Mouse (Mus musculus): ENCODE data around the gene Trip6. TPM values are rescaled to one million over a fixed set of nuclear protein-coding genes. Genes with fewer than 3 reads are reported as not detected.

Trip6 gene
- polyA plus RNA-seq, 1 experiment from 2014 or later: 107 TPM

DNA sequence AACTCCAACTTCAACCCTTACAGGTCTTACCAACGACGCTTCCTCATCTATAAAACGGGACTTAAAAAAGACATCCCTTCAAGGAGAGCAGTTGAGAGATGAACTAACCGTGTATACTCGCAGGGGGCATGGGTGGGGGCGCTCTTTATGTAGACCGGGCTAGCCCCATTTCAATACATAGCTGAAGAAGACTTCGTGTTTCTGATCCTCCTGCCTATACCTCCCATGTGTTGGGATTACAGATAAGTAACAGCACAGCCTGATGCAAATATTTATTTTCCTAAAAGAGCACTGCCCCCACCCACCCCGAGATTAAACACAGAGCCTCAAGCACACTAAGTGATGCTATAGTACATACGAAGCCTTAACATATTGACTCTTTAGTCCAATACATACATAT lies 20.1 kb upstream of the Trip6 start:
- Histone ChIP-seq H3K4me3 (peak overlapping the region; percentile 65; the same call in 1 of the 2 replicates), H3K9me3 (no peaks in the 10 kb centered on the region), H3K4me2 (replicated peaks) (peak overlapping the region; percentile 87), H3K9ac (no peak overlapping the region), H3K27me3 (no peaks in the 10 kb centered on the region), H3K36me3 (0 out of 2 replicates have a peak, but pooled peaks cover 6% of the 10 kb centered on the region), H3K27ac (no peak overlapping the region), H3K4me1 (peaks cover 22% of the 10 kb centered on the region)
- 59% methylated on average over 10 of the region's 10 CpGs for WGBS
- no peak for ATAC-seq (ENCODE audit: low FRiP score, low read depth)

GRCm38 (mm10) chr5:137333512-137334174 lies 19.4 kb upstream of the Trip6 start, which contains the start of gene Slc12a9:
Gene Slc12a9 (minus strand): TSS chr5:137333597.
- Histone ChIP-seq H3K4me2 (replicated peaks) (peak within 1 kb of the TSS; percentile 87), H3K36me3 (0 out of 2 replicates have a peak, but pooled peaks cover 6% of the 10 kb centered on the region), H3K4me1 (peaks cover 16% of the 10 kb centered on the region), H3K9me3 (no peaks in the 10 kb centered on the region), H3K27me3 (no peaks in the 10 kb centered on the region), H3K9ac (peak within 1 kb of the TSS; percentile 78), H3K27ac (no peak within 1 kb of the TSS), H3K4me3 (peak within 1 kb of the TSS; percentile 65)
- under 1% methylated on average over 44 of the region's 44 CpGs for WGBS
- peak; percentile 93 for ATAC-seq (ENCODE audit: low FRiP score, low read depth)

- ATAC-seq (ENCODE audit: low FRiP score, low read depth): no peak
- Histone ChIP-seq H3K9ac (peak overlapping the region; percentile 78), H3K27ac (no peak overlapping the region), H3K27me3 (no peaks in the 10 kb centered on the region), H3K4me2 (replicated peaks) (peak overlapping the region; percentile 87), H3K4me3 (peak overlapping the region; percentile 65), H3K9me3 (no peaks in the 10 kb centered on the region), H3K36me3 (peaks cover 13% of the 10 kb centered on the region; the same call in 1 of the 2 replicates), H3K4me1 (peaks cover 15% of the 10 kb centered on the region)
- 15% methylated on average over 15 of the region's 15 CpGs for WGBS
These were observed 18.8 kb upstream of the Trip6 start for GRCm38 (mm10) chr5:137332857-137333511.

DNA sequence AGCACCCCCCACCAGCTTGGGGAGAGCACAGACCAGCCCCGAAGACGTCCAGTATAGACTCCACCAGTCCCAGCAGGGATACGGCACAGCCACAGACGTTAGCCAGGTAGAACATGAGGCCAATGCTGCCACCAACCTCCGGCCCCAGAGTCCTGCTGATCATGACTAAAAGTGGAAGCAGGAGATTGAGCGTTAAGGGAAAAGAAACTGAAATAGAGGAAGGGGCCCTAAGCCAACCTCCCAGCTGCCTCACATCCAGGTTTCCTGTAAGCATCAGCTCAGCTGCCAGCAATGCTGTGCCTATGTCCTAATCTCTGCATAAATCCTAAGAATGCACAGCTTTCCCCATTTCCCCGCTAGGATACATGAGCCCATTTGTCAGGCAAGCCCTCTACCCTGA lies 16.7 kb upstream of the Trip6 start:
- H3K4me2 ChIP-seq (replicated peaks): no peak overlapping the region
- no peak for ATAC-seq (ENCODE audit: low FRiP score, low read depth)
- H3K27me3 ChIP-seq: no peaks in the 10 kb centered on the region
- no peaks in the 10 kb centered on the region for H3K9me3 ChIP-seq
- H3K4me3 ChIP-seq: no peak overlapping the region
- peaks cover 11% of the 10 kb centered on the region for H3K4me1 ChIP-seq
- 86% methylated on average over 7 of the region's 7 CpGs for WGBS
- H3K27ac ChIP-seq: no peak overlapping the region
- H3K9ac ChIP-seq: no peak overlapping the region
- H3K36me3 ChIP-seq: peaks cover 27% of the 10 kb centered on the region

DNA sequence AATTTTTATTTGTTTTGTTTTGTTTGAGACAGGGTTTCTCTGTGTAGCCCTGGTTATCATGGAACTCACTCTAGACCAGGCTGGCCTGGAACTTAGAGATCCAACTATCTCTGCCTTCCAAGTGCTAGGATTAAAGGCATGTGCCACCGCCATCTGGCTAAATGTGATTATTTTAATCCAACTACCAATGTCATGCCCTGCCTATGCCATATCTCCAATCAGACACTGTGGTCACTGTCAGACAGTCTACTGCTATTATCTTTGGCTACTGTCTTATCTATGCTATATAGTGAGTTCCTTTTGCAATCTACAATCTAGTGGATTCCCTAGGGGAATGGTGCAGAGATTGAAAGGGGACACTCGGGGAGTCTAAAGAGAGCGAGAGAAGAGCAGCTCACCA lies 6.8 kb upstream of the Trip6 start:
- 0 out of 2 replicates have a peak, but pooled peaks cover under 1% of the 10 kb centered on the region for H3K4me1 ChIP-seq
- H3K9ac ChIP-seq: no peak overlapping the region
- H3K36me3 ChIP-seq: peaks cover 82% of the 10 kb centered on the region
- H3K27me3 ChIP-seq: no peaks in the 10 kb centered on the region
- no peak overlapping the region for H3K27ac ChIP-seq
- H3K9me3 ChIP-seq: no peaks in the 10 kb centered on the region
- H3K4me3 ChIP-seq: no peak overlapping the region
- H3K4me2 ChIP-seq (replicated peaks): no peak overlapping the region
- ATAC-seq (ENCODE audit: low FRiP score, low read depth): no peak
- WGBS: 92% methylated on average over 3 of the region's 3 CpGs

DNA sequence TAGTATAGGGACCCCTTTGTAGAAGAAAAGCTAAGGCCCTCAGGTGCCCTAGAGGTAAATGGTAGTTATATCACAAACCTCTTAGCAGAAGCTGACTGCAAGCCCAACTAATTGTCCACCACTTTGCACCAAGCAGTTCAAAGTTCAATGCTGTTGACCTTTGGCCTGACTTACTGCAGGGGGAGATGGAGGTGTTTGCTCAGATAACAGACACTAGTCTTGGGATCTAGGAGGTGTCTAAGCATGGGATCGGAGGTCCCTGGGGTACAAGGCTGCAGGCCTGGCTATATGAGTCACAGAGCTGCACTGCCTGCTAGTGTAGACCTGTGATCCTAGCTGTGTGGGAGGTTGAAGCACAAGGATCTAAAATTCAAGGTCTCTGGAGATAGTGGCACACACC lies 4.4 kb upstream of the Trip6 start:
- peaks cover 18% of the 10 kb centered on the region for H3K4me1 ChIP-seq
- H3K4me3 ChIP-seq: no peak overlapping the region
- H3K4me2 ChIP-seq (replicated peaks): no peak overlapping the region
- no peaks in the 10 kb centered on the region for H3K9me3 ChIP-seq
- no peak overlapping the region for H3K27ac ChIP-seq
- H3K9ac ChIP-seq: no peak overlapping the region
- ATAC-seq (ENCODE audit: low FRiP score, low read depth): no peak
- WGBS: 89% methylated on average over 1 of the region's 1 CpGs
- no peaks in the 10 kb centered on the region for H3K27me3 ChIP-seq
- H3K36me3 ChIP-seq: peaks cover 64% of the 10 kb centered on the region

GRCm38 (mm10) chr5:137317361-137317760 lies 3.2 kb upstream of the Trip6 start:
- Histone ChIP-seq H3K9ac (no peak overlapping the region), H3K36me3 (peaks cover 57% of the 10 kb centered on the region), H3K27me3 (no peaks in the 10 kb centered on the region), H3K27ac (no peak overlapping the region), H3K9me3 (no peaks in the 10 kb centered on the region), H3K4me2 (replicated peaks) (no peak overlapping the region), H3K4me3 (no peak overlapping the region), H3K4me1 (peaks cover 27% of the 10 kb centered on the region)
- 90% methylated on average over 8 of the region's 8 CpGs for WGBS
- ATAC-seq (ENCODE audit: low FRiP score, low read depth): no peak

DNA sequence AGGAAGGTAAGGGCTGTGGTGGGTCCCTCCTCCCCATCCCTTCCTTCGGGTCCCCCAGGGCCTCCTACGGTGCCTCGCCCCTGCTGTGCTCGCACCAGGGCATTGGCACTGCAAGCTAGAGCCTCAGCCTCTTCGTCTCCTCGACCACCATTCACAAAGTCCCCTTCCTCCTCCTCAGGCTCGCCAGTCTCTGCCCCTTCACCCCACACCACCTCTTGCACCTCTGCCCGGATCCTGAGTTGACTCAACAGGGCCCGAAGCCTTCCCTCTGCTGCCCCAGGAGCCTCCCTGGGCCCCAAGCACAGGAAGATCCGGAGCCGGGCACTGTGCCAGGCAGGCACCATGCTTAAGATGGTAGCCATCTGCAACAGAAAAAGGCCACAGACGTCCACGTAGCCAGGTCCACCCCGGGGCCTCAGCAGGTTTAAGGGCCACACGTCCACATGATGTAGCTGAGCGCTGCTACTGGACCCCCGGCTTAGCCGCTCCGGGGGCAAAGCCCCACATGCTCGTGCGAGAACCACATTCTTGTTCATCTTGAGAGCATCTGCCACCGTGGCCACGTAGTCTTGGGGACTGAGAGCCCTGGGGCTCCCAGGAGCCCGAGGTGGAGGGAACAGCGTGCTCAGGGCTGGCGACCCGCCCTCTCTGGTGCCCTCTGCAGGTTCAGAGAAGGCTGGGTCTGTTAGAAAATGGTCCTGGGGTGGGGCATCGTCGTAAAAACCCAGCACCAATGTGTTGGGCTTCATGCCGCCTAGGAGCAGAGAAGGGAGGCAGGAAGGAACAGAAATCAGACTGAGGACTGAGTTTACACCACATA lies 1.1 kb upstream of the Trip6 start:
- H3K36me3 ChIP-seq: peaks cover 56% of the 10 kb centered on the region
- WGBS: 37% methylated on average over 29 of the region's 30 CpGs
- H3K9me3 ChIP-seq: no peaks in the 10 kb centered on the region
- H3K4me2 ChIP-seq (replicated peaks): peak overlapping the region; percentile 99
- H3K4me3 ChIP-seq: peak overlapping the region; percentile 76
- peak overlapping the region; percentile 97 for H3K27ac ChIP-seq
- no peak for ATAC-seq (ENCODE audit: low FRiP score, low read depth)
- H3K27me3 ChIP-seq: no peaks in the 10 kb centered on the region
- peak overlapping the region; percentile 96 for H3K9ac ChIP-seq
- H3K4me1 ChIP-seq: peaks cover 37% of the 10 kb centered on the region

DNA sequence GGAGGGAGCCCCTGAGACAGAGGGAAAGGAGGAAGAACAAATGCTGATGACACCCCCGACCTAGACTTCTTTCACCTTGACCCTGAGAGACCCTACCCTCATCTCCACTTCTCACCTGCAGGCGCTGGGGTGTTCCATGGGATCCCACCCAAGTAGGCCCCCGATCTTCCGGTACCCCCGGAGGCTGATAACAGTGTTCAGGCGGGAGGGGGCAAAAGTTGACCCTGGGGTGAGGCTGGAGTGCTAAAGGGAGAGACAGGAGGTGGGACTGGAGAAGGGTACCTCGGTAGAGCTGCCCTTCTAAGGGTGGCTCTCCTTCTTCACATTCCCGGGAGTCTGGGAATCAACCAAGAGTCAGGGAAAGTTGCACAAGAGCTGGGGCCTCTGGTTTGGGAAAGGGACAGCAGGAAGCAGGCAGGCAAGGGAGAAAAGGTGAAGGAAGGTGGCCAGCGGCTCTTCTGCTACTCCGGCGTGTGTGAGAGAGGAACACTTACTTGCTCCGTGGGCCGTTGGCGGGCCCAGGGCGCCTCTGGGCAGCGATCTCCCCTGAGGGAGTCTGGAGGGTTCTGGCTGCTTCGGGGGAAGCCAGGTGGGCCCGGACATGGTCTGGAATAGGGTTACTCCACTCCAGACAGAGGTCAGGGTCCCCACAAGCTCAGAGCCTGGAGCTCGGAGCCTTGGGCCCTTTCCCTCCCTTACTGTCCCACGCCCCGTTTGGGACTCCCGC lies 575 bp downstream of the Trip6 start:
- H3K9me3 ChIP-seq: 0 out of 2 replicates have a peak, but pooled peaks cover 4% of the 10 kb centered on the region
- peaks cover 37% of the 10 kb centered on the region for H3K4me1 ChIP-seq
- ATAC-seq (ENCODE audit: low FRiP score, low read depth): no peak; the same call in 1 of the 2 replicates
- under 1% methylated on average over 22 of the region's 22 CpGs for WGBS
- H3K27ac ChIP-seq: peak overlapping the region; percentile 97
- H3K4me3 ChIP-seq: peak overlapping the region; percentile 76
- peak overlapping the region; percentile 96 for H3K9ac ChIP-seq
- peaks cover 60% of the 10 kb centered on the region for H3K36me3 ChIP-seq
- H3K4me2 ChIP-seq (replicated peaks): peak overlapping the region; percentile 99
- no peaks in the 10 kb centered on the region for H3K27me3 ChIP-seq

GRCm38 (mm10) chr5:137308356-137308755 lies 5.8 kb downstream of the Trip6 start:
- ATAC-seq (ENCODE audit: low FRiP score, low read depth): no peak
- Histone ChIP-seq H3K9ac (peak overlapping the region; percentile 97), H3K27me3 (no peaks in the 10 kb centered on the region), H3K36me3 (peaks cover 69% of the 10 kb centered on the region), H3K9me3 (0 out of 2 replicates have a peak, but pooled peaks cover 6% of the 10 kb centered on the region), H3K4me3 (peak overlapping the region; percentile 87), H3K27ac (peak overlapping the region; percentile 94), H3K4me1 (peaks cover 60% of the 10 kb centered on the region), H3K4me2 (replicated peaks) (peak overlapping the region; percentile 78)
- WGBS: 91% methylated on average over 4 of the region's 4 CpGs

GRCm38 (mm10) chr5:137307071-137307912 lies 6.9 kb downstream of the Trip6 start, which contains the start of gene Srrt:
Gene Srrt (minus strand): TSS chr5:137307674.
- 0% methylated on average over 63 of the region's 72 CpGs for WGBS
- Histone ChIP-seq H3K4me3 (peak within 1 kb of the TSS; percentile 87), H3K27me3 (no peaks in the 10 kb centered on the region), H3K27ac (peak within 1 kb of the TSS; percentile 94), H3K4me1 (peaks cover 50% of the 10 kb centered on the region), H3K4me2 (replicated peaks) (peak within 1 kb of the TSS; percentile 78), H3K9ac (peak within 1 kb of the TSS; percentile 97), H3K36me3 (peaks cover 75% of the 10 kb centered on the region), H3K9me3 (0 out of 2 replicates have a peak, but pooled peaks cover 6% of the 10 kb centered on the region)
- peak; percentile 89 for ATAC-seq (ENCODE audit: low FRiP score, low read depth)
